Mouse (Mus musculus): Measurements from ENCODE around the gene Wdfy2.

DNA sequence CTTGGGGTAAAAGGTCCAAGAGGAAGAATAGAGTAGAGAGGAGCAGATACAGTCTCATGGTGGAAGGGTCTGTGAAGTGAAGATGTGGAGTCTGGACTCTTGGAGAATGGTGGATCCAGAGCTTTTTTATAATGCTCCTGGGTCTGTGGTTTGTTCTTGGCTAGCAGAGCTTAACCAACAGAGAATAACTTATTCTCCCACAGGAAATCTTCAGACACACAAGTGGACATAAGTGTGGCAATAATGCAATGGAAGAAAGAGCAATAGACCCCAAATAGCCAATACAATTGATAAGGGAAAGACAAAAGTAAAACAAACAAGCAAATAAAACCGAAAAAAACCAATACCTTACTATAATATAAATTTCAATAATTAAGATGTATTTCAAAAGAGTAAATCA, 146.9 kb downstream of the Wdfy2 start, which contains the start of gene Defb48:
- TF ChIP-seq CTCF (IDR thresholded peaks at IDR 0.05; ENCODE audit: insufficient read depth, low read length) = no peak
- no peak for TF ChIP-seq POLR2A (IDR thresholded peaks at IDR 0.05; ENCODE audit: borderline replicate concordance, extremely low read depth, low read depth, low read length)

All from lung, adult 2 months (tissue).